Mouse (Mus musculus): ENCODE measurements around the gene Pla2g4a.

Gene Pla2g4a

GRCm38 (mm10) chr1:149960734-149961424 is at the start of gene Pla2g4a:
Gene Pla2g4a (minus strand): TSS chr1:149961290.
- peak; percentile 11 to 66 for DNase-seq (ENCODE audit: inconsistent age in 2 of 2, low spot score in 1 of 2)

GRCm38 (mm10) chr1:150010629-150010979 is 49.5 kb upstream of the Pla2g4a start:
- no peak for DNase-seq (ENCODE audit: inconsistent age in 2 of 2, low spot score in 1 of 2)

DNA sequence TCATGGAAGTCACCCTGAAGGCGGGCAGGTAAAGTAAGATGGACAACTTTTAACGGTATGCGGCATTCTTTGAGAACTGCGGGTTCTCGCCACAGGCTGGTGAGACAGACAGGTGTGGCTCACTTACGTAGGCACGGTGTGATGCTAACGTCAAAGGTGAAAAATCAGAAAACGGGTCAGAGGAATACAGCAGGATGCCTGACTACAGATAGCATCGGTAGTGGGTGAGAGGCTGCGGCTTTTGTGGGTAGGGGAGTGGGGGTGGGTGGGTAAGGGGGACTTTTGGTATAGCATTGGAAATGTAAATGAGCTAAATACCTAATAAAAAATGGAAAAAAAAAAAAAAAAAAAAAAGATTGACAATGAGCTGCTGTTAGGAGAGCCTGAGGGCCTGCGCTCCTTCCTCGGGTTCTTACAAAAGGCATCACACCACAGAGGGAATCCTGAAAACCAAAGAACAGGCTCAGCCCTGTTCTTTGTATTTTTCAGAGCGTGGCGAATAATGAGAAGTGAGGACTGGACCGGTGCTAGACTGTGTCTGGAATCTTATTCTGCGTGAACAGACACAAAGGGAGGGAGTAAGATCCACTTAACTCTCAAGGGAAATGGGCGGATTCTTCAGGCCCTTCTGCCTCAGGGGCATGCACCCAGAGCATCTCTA is 49.0 kb upstream of the Pla2g4a start:
- DNase-seq (ENCODE audit: inconsistent age in 2 of 2, low spot score in 1 of 2) = no peak

- no peak for DNase-seq (ENCODE audit: inconsistent age in 2 of 2, low spot score in 1 of 2)
These were observed 48.0 kb upstream of the Pla2g4a start for GRCm38 (mm10) chr1:150009134-150009533.

DNA sequence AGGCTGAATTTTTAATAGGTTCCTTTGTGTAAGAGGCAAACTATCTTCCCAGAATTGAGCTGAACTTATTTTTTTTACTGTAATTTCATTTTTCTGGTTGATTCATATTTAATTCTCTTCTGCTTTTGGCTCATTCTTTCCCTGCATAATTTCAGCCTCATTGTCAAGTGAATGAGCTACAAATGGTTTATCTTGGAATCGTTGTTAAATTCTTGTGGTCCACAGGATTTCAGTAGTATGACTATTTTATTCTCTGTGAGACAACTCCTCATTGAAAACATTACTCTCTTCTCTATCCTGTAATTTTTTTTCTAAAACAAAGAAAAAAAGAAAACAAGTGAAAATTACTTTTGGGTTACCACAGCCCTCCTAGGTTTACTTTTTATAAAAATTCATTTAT is 14.5 kb upstream of the Pla2g4a start:
- DNase-seq (ENCODE audit: inconsistent age in 2 of 2, low spot score in 1 of 2) = no peak

GRCm38 (mm10) chr1:149965826-149966225 is 4.7 kb upstream of the Pla2g4a start:
- DNase-seq (ENCODE audit: inconsistent age in 2 of 2, low spot score in 1 of 2) = no peak

DNA sequence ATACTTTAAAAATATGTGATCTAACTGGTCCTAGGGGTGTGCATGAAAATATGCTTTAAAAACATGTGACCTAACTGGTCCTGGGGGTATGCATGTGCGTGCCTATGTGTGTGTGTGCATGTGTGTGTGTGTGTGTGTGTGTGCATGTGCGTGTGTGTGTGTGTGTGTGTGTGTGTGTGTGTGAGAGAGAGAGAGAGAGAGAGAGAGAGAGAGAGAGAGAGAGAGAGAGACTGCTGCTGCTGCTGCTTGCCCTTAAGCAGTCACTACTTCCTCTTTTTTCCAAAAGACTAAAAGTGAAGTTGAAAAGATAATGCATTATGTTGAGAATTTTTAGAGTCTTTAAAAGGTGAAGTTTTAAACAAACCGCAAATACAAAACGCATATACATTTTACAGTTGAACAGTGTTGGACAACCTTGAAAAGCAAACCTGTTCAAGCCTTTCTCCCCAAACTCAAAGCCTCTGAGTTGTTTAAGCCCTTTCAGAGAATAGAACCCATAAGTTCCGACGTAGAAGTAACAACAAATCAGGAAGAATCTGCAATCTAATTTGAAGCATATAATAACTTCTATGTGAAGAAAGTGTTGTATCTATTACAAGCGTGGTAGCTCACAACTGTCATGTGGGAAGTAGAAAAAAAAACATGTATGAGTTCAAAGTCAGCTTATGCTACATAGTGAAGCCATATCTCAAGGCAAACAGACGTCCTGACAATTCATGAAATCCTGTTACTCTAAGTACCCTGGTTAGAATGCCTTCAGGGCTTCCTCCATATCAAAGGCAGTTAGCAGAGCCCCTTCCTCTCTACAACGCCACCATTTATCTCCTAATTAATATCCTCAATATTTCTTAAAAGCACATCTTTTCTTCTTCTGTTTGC is 574 bp upstream of the Pla2g4a start:
- no peak for DNase-seq (ENCODE audit: inconsistent age in 2 of 2, low spot score in 1 of 2)

- DNase-seq (ENCODE audit: inconsistent age in 2 of 2, low spot score in 1 of 2) = no peak
These were observed 839 bp downstream of the Pla2g4a start for GRCm38 (mm10) chr1:149960251-149960650.

- DNase-seq (ENCODE audit: inconsistent age in 2 of 2, low spot score in 1 of 2) = no peak
These were observed 2.0 kb downstream of the Pla2g4a start for GRCm38 (mm10) chr1:149959069-149959468.

GRCm38 (mm10) chr1:149955482-149955881 is 5.6 kb downstream of the Pla2g4a start:
- DNase-seq (ENCODE audit: inconsistent age in 2 of 2, low spot score in 1 of 2) = no peak

DNA sequence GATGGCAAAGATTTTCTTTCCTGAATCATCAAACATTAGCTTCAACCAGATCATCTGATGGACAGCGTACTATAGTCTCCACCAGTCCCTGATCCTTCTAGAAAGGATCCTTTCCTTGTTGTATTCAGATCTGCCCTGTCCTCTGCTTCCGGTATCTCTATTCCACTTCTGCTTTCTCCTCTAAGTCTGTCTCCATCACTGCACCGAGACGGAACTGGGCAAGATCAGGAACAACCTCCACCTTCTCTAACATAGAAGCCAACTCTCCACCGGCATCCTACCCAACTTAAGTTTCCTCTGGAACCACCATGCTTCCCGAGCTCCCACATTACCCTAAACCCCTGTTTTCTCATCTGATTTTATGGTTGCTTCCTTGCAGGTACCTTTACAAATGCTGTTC is 7.1 kb downstream of the Pla2g4a start:
- DNase-seq (ENCODE audit: inconsistent age in 2 of 2, low spot score in 1 of 2) = no peak

- DNase-seq (ENCODE audit: inconsistent age in 2 of 2, low spot score in 1 of 2) = no peak
These were observed 9.0 kb downstream of the Pla2g4a start for GRCm38 (mm10) chr1:149952050-149952449.

GRCm38 (mm10) chr1:149950656-149951055 is 10.4 kb downstream of the Pla2g4a start:
- no peak for DNase-seq (ENCODE audit: inconsistent age in 2 of 2, low spot score in 1 of 2)

- no peak for DNase-seq (ENCODE audit: inconsistent age in 2 of 2, low spot score in 1 of 2)
These were observed 10.8 kb downstream of the Pla2g4a start for GRCm38 (mm10) chr1:149950254-149950653.

DNA sequence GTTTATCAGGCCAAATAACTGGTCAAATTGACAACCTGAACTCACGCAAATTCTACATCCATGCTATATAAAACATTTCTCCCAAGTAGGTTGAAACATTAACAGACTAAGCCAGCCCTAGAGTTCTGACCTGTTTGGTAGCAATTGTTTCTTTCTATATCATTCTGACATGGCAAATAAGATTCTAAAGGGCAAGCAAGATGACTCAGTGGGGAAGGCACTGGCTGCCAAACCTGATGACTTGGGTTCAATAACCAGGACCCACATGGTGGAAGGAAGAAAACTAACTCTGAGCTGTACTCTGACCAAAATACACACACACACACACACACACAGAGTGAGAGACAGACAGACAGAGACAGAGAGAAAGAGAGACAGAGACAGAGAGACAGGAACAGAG is 11.8 kb downstream of the Pla2g4a start:
- no peak for DNase-seq (ENCODE audit: inconsistent age in 2 of 2, low spot score in 1 of 2)

- no peak for DNase-seq (ENCODE audit: inconsistent age in 2 of 2, low spot score in 1 of 2)
These were observed 12.8 kb downstream of the Pla2g4a start for GRCm38 (mm10) chr1:149948066-149948825.

DNA sequence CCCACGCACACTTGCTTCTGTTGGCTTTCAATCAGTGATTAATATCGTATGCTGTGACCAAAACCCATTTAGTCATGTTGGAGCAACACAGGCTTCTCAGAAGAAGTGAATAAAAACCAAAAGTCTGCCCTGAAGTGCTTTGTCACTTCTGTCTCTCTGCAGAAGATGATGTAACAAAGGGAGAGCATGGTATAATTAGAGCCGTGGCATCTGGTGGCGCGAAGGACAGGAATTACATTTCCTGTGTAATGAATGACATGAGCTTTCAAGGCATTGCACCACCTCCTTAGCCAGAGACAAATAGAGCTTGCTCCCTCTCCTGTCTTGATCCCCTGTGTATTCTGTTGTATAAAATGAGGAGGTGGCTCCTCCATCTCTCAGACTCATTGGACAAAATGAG is 14.1 kb downstream of the Pla2g4a start:
- DNase-seq (ENCODE audit: inconsistent age in 2 of 2, low spot score in 1 of 2) = no peak

DNA sequence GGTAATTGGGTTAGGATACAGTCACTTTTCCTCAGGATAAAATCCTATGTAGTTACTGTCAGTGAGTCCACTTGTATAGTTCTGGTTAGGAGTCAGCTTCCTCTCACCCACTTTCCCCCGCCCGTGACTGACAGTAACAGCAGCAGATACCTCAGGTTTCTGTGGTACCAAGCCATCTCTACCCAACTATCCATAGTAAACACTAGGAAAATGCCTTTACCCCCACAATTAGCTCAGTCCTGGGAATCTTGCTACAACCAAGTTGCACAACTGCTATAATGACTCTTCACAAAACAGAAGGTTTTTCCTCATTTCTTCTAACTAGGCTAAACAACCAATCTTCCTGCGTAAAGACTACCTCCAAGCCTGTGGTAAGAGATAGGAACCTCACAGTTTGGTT is 14.7 kb downstream of the Pla2g4a start:
- DNase-seq (ENCODE audit: inconsistent age in 2 of 2, low spot score in 1 of 2) = no peak

DNA sequence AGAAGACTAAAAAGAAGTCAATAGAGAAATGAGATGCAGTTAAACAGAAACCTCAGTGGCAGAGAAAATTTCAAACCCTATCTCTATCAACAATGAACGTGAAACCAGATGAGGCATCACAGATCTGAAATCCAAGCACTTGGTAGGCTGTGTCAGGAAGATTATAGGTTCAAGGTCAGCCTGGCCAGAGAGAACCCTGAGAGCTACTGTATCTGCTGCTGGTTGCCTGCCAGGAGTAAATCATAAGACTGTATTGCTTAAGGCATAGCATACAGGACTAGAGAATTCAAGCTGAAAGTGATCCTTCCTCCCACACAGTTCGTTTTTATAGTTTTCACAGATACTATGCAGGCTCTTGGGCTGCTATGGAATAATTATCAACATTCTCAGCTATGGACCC is 17.5 kb downstream of the Pla2g4a start:
- DNase-seq (ENCODE audit: inconsistent age in 2 of 2, low spot score in 1 of 2) = peak in 1 of 2 experiments; percentile 31

DNA sequence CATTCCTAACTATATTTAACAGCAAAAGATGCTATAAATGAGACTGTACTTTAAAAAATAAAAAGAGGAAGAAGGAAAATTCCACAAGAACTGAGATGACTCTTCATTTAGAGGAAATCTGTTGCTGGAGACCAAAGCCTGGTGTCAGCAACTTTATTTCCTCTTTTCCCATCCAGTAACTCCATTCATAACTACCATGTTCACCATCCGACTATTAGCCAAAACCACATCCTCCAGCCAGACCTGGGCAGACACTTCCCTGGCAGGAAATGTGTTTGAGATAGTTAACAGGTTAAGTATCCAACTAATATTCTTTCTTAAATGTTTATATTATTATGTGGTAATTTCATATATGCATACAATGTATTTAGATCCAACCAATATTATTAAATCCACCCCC is 20.8 kb downstream of the Pla2g4a start:
- no peak for DNase-seq (ENCODE audit: inconsistent age in 2 of 2, low spot score in 1 of 2)

All from adrenal gland, adult (tissue).